Mouse (Mus musculus) spleen, adult 12 weeks (tissue): ENCODE results near the gene Socs2.

Source experiments
- DNase-seq: peaks from one replicate; pipeline ENCODE4 v3.0.0; 2022; ENCODE audit warnings: low spot score

Gene Socs2

DNA sequence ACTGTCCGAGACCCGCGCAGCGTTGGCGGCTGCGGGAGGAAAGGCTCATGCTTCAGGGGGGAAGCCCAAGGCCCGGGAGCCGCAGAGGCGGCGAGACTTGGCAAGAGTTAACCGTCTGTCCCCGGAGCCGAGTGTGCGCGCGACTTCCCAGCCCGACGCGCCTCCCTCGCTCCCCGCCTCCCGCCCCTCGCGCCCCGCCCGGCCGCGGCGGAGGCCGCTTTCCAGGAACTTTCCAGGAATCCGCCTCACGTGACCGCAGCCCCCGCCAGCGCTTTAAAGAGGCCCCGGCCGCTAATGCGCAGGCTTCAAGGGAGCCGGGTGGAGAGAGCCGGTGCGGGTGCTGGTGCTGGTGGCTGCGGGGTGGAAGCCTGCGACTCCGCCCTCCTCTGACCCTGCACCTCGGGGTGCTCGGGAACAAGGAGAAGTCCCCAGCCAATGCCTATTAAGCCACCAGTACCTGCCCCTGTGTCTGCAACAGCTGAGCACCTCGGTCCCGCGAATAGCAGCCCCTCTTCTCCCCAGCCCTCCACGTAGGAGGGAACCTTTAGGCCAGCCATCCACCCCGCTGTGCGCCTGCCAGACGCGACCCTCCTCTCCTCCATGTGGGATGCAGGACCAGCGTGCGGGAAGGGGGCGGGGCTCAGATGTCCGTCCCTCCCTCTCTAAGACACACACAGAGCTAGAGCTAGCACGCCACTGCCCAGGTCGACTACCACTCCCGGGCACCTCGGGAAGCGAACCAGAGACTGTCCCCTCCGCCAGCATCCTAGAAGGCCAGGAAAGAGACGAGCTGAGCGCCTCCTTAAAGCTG, at the start of gene Socs2:
Gene Socs2, minus strand, starts transcription at position 496 of the 811 bp plus-strand sequence.
- peak; percentile 44 for DNase-seq

DNA sequence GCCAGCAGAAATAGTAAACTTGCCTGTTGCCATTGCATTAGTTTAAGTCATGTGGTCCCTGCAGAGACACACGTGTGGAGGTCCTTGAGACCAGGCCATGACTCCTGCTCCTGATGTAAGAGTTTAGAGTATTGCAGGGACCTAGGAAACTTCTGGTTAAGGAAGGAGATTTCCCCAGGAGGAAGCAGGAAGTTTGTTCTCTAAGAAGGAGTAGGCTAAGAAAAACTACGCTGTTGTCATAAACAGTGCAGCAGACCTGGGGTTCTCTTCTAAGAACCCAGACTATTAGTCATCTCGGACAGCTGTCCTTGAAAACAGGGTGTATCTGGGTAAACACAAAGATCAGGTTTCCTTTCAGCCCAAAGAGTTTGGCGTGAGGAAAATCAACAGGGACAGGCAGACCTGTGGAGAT, 48.5 kb upstream of the Socs2 start:
- no peak for DNase-seq

DNA sequence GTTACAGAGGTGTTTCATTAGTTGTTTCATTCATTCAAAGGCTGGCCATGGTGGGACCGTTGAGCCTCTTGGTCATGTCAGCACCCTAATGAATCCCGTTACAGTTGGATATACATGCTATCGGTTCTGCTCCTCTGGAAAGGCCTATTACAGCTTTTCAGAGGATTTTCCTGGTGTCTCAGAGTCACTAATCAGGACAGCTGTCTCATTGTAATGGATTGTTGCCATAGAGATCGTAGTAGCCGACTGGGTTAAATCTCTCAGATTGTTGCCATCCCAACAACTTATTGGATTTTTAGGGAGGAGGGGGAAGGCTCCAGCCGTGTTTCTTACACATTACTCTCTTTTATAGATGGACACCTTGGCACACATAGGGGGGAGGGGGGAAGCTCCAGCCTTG, 47.5 kb upstream of the Socs2 start:
- DNase-seq: no peak

DNA sequence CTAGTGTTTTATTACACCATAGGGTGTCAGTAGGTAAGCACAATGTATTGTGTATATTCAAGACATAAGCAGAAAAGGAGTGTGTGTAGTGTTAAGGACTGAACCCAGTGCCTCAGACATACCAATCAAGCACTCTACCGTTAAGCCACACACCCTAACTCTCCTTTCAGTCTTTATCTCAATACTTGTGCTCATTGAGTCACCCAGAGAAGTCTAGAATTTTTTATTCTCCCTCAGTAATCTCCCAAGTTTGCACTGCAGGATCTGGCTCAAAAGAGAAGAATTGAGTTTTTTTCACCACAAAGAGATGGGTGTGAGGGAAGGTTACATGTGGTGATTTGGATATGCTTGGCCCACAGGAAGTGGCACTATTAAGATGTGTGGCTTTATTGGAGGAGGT, 45.3 kb upstream of the Socs2 start:
- no peak for DNase-seq

DNA sequence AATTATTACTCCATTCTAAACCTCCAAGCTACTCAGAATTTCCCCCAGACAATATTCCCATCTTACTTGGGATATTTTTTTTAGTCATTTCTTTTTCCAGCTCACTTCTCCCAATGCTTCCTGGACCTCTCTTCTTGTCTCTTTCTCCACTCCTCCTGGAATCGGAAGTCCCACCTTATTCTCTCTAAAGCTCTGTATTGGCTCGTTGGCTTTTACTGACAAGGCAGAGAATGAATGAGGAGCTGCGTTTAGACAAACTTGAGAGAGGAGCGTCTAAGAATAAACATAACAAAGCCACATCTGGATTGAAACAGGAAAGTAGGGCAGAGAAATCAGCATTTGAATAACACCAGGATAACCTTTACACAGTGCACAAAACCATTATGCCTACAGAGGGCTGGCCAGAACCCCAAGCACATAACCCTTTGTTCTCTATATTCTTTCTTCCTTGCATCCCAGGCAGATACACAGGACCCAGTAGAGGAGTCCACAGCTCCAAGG, 44.1 kb upstream of the Socs2 start:
- DNase-seq: no peak

DNA sequence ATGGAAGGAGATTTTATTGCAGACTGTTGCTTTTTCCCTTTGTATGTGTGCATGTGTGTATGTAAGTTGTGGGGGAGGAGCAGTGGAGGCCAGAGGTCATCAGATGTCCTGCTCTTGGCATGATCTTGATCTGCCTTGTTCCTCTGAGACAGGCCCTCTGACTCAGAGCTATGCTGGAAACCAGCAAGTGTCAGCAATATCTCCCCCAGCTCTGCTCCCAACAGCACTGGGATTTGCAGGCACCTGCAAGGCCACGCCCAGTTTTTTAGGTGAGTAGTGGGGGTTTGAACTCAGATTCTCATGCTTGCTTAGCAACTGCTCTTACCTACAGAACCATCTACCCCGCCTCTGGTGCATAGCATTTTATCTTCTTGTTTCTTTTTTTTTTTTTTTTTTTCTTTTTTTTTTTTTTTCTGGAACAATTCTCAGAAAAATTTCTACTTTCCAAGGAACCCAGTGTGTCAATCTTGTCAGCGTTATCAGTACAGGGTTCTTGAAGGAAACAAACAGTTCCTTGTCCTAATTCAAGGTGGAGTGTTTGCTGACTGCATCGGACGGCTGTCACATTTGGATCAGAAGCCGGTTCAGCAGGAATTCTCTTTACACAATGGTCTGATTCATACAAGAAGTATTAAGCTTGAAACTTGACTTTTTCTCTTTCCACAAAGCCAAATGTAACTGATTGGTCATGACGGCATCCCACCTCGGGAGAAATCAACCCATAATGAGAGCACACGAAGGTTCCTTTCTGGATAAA, 41.2 kb upstream of the Socs2 start:
- no peak for DNase-seq

DNA sequence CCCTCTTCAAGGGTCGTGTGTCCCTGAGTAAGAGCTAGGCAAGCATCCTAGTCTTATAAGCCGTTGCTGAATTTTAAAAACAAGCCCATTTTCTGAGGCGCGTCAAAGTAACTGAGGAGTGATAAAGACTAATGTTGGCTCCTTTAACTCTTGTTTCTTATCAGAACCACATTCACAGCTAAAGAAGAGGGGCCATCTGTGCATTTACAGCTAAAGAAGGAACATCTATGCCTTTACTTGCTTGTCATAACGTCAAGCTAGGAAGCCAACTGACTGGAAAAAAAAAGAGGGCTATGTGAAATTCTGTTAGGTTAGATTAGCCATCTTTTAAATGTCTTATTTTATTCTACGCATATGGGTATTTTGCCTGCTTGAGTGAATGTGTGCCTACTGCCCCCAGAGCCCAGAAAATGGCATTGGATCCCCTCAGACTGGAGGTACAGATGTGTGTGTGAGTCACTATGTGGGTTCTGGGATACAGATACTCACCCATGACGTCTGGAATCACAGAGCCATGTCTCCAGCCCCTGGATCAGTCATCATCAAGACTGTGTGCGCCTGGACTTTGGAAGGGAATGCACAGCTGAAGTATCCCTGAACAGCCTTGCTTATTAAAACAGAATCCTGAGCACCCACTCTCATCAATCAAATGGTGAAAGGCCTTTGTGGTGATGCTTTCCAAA, 40.5 kb upstream of the Socs2 start:
- no peak for DNase-seq

DNA sequence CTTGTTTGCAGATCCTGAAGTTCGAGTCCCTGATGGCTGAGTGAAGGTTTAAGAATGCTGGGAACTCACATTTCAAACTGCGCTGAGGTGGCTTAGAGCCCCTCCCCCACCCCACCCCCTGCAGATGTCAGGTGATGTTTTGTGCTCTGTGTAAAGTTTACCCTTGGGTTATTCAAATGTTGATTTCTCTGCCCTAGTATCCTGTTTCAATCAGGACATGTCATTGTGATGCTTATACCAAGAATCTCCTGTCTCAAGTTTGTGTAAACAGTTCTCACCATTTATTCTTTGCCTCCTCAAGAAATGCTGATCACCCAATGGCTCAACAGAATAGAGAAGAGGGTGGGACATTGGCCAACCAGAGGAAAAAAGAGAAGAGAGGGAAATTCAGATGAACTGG, 39.1 kb upstream of the Socs2 start:
- DNase-seq: no peak

DNA sequence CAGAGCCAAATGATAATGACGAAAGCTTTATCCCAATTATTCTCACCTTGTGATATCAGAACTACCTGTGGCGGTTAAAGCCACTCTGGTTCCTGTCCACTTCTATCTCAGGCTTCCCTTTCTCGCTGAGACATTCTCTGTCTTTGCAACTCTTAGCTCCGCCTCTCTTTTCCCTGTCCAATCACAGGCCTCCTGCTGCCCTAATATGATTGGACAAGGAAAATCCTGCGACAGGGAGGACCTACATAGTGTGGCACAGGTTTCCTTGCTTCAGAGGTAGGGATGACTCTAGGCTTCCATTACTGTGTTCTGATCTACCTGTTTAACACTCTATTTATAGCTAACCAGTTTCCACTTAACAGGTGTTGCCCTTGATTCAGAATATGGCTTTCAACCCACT, 36.3 kb upstream of the Socs2 start:
- DNase-seq: no peak

DNA sequence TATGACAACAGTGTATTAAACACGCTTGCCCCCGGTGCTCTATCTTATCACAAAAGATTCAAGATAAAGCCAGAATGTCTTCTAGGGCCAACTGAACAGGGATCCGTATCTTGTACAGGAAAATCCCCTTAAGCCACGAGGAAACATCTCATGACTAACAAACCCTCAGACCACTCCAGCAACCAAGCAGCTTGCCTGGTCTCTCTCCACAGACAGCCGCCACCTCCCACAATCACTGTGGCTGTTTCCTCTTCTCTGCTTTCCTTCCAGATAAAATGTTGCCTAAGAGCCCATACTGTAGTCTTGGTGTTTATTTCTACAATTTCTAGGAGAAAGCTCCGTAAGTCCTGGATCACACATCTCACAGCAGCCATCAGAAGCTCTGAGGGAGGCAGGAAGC, 32.1 kb upstream of the Socs2 start:
- DNase-seq: no peak

DNA sequence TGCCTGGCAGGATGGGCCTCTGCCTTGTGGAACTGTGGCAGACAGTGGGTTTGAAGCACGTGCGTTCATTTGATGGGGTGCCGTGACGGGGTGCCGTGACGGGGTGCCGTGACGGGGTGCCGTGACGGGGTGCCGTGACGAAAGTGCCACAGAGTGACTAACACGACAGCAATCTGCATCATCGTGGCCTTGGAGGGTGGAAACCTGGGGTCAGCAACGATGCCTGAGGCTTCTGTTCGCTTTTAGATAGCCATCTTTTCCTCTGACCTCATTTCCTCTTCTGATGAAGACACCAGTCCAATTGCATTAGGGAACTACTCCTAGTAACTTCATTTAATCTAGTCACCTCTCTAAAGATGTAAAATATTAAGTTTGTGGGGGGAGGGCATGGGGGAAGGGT, 31.0 kb upstream of the Socs2 start:
- no peak for DNase-seq

DNA sequence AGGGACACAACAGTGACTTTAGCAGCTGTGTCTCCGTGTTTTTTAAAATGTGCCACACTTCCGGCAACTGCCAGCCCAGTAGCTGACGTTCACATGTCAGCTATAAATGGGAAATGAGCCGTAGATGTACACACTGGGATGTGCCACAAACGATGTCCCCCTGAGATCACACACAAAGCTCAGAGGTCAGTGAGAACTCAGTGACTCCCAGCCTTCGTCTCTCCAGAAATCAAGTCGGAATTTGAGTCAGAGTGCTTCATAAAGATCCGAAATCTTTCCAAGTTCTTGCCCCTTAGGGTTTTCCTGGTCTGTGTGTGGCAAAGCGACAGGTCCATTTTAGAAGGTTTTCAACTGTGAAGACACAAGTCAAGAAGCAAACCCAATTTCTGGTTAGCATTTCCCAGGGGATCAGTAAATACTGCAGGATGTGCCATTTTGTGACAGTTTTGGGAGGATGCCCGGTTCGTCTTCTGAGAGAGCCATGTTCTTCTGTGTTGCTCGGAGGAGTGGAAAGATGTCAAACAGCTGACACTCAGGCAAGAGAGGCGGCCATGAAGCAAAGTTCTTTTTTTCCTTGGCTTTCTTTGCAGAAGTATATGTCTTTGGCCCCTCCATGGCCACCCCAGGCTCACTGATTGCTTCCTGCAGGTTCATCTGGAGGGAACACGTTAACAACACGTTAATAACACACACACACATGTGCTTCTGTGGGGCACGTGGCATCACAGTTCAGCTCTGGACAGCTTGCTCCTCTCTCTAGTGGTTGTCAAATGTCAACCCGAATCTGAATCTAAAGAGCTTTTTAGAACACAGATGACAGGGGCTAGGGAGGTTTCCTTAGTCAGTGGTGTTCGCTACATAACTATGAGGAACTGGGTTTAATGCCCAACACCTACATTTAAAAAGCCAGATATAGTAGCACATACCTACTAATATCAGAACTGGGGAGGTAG, 28.4 kb upstream of the Socs2 start:
- DNase-seq: no peak

DNA sequence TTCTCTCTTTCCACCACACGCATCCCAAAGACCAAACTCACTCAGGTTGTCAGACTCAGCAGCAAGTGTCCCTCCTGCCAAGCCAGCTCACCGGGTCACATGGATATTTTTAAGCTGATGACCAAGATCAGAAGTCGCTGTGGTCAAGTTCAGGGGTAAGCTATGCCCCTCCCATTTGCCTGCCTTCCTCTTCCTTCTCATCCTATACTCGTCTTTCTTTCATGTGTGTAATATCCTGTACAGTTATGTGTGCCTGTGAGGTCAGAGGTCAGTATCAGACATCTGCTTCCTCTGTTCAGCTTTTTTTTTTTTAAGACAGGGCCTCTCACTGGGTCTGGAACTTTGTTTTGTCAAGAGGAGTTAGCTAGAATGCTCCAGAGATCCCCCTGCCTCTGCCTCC, 25.4 kb upstream of the Socs2 start:
- DNase-seq: no peak

DNA sequence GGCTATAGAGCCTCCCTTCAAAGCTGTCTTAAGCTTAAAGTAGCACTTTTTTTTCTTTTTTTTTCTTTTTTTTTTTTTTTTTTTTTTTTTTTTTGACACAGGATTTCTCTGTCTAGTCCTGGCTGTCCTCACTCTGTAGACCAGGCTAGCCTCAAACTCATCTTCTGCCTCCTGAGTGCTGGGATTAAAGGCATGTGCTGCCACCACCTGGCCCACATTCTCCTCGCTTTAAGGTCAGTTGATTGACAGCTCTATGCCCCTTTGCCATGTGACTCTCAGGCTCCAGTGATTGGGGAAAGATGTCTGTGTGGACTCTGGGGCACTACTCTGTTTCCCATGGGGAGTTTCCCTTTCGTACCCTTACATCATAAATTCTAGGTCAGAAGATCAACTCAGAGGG, 23.6 kb upstream of the Socs2 start:
- no peak for DNase-seq

DNA sequence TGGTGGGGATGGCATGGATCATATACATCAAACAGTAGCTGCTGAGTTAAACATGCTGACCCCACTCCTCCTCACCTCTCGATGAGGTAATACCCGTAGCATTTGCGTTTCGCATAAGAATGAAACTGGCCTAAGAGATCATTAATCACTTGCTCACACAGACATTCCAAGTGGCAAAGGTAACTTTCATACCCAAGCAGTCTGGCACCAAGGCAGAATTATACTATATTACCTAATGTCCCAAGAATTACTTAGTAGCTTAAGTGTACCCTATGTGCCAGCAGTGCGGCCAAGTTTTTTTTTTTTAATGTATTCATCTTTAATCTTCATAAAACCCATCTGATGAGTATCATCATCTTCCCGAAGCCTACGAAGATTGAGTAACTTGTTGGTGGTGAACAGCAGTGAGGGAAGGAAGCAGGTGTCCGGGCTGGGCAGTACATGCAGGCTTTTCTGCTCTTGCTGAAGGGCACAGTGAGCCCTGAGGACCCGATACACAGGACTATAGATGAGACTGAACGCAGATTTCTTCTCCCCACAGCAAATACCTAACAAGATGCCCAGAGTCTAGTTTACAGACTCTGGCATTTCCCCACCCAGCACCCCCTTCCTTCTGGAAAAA, 22.8 kb upstream of the Socs2 start:
- DNase-seq: no peak

DNA sequence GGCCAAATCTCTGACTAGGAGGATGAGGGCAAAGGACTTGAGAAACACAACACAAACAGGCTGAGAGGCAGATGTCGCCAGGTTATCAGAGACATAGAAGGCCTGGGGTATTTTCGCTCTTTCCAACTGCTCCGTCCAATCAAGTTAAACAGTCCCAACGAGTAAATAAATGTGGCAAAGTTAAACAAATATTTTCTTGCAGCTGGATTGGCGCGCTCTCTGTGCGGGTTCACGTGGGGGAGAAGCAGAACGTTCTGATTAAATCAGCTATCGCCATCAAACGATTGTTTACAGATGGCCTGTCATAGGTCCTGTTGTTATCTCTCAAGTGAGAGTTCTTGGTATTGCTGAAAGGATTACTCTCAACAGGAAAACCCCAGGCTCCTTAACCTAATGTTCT, 22.0 kb upstream of the Socs2 start:
- DNase-seq: no peak

DNA sequence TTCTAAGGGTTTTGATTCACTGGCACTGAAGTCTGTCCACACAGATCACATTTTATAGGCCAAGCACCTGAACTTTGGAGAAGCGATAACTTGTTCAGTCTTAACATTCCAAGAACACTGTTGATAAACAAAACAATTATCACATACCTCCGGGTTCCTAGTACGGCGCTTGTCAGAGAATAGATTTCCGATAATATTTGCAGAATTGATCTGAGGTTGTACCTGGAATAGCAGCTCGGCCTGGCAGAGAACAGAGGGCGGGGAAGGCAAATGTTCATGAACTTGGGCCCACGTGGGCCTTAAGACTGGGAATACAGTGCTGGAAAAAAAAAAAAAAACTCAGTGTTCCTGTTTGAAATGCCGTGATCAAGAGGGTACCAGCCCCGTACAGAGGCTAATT, 13.3 kb upstream of the Socs2 start:
- DNase-seq: no peak

DNA sequence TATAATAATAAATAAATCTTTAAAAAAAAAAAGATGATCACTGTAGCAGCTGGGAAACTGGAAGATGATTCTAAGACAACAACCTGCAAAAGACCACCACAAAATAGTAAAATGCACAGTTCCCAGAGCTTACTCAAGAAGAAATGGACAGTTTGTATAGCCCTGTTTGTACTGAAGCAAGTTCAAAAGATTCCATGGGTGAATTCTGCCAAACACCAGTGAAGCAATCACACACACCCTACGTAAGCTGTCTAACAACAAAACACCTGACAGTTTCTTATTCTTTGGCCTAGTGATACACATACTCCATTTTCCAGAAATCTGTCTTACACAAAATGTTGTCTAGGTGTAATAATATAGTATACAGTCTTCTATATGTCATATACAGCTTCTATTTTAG, 12.1 kb upstream of the Socs2 start:
- no peak for DNase-seq

DNA sequence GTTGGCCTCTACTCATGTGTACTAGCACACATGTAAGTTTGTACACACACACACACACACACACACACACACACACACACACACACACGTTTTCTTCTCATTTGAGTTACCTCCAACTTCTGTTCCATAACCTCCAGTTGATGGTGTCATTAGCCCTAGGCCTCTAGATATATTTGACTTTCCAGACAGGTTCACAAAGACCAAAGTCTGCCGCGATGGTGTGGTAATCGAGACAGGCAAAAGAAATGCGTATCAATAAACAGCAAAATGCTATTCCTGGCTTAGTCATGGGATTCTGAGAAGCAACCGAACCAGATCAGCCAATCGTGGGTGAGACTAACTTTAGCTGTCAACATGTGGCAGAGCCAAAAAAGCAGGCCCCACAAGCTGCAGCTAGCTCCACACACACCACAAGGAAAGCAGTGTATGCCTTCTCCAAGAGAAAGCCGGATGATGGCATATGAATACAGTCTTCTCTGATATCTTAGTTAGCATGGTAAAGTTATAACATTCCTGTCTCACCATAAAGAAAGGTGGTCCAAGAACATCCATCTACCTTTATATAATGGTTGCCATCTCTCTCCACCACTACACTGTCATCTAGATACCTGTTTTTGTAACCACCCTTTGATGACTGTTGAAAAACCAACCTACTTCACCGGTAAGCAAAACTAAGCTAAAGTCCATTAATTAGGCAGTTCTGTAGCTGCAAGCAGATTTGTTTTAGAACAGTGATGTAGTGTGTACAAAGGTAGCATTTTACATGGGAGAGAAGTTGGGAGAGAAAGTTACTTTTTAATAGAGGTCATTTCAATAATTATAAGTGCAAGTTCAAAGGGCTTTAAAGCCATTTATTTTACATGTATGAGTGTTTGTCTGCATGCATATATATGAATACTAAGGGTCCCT, 9.5 kb upstream of the Socs2 start:
- DNase-seq: no peak

DNA sequence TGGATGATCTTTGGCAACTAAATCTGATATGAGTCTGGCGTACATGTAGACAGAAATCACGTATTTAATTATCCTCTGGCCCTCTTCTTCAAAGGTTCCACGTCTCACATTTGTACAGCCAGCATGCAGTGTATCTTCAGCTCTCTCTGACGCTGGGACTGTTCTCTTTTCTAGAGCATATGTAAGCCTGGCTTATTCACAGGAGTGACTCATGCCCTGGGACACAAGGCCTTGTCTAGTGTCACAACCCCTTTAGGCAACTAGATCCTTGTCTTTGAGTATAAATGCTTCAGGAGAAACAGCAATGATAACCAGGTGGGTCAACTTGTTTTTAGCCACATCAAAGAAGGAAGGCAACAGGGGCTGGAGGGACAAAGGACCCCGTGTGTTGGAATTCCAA, 5.7 kb upstream of the Socs2 start:
- no peak for DNase-seq
